Mouse (Mus musculus) liver, adult 2 months (tissue): Measurements from ENCODE around the gene B3galt1. TPM values are rescaled to one million over a fixed set of nuclear protein-coding genes. Genes with fewer than 3 reads are reported as not detected.

Experiments used
- DNase-seq: peaks from one replicate; pipeline ENCODE4 v3.0.0-alpha.2; 2011; ENCODE audit warnings: low read depth, low spot score; ENCODE audit errors: extremely low read depth
- H3K27ac ChIP-seq: fragments of 200-500 bp; replicated peaks from 2 replicates; pipeline ENCODE4 v1.5.1; 2012; ENCODE audit warnings: low read depth, mild to moderate bottlenecking, control low read depth, inconsistent platforms, low read length; ENCODE audit not compliant: insufficient read depth
- H3K27me3 ChIP-seq: fragments of 200-500 bp; 2 replicates; pipeline ENCODE4 v1.6.1; 2012; ENCODE audit warnings: mild to moderate bottlenecking, moderate library complexity, low read length, inconsistent platforms; ENCODE audit not compliant: control insufficient read depth, insufficient read depth
- H3K36me3 ChIP-seq: fragments of 200-500 bp; 2 replicates; pipeline ENCODE4 v1.6.1; 2012; ENCODE audit warnings: low read length, inconsistent platforms; ENCODE audit not compliant: control insufficient read depth, insufficient read depth
- H3K4me1 ChIP-seq: fragments of 200-500 bp; 2 replicates; pipeline ENCODE4 v1.6.1; 2011; ENCODE audit warnings: low read length; ENCODE audit not compliant: control insufficient read depth, insufficient read depth
- H3K4me3 ChIP-seq: fragments of 200-500 bp; 2 replicates; pipeline ENCODE4 v1.5.1; 2011; ENCODE audit warnings: low read depth, mild to moderate bottlenecking, control low read depth, low read length, moderate library complexity; ENCODE audit not compliant: insufficient read depth
- H3K79me2 ChIP-seq: fragments of 200-500 bp; 2 replicates; pipeline ENCODE4 v1.6.1; 2012; ENCODE audit warnings: inconsistent platforms, mild to moderate bottlenecking, low read length, moderate library complexity; ENCODE audit not compliant: control insufficient read depth, insufficient read depth
- H3K9ac ChIP-seq: fragments of 200-500 bp; 2 replicates; pipeline ENCODE4 v1.6.1; 2012; ENCODE audit warnings: low read depth, mild to moderate bottlenecking, control low read depth, inconsistent platforms, low read length
- CTCF ChIP-seq: fragments of 200-500 bp; IDR thresholded peaks from 2 replicates; pipeline ENCODE4 v1.5.1; 2011; ENCODE audit warnings: low read depth, low read length, control low read depth
- POLR2A ChIP-seq: fragments of 200-500 bp; IDR thresholded peaks from 2 replicates; pipeline ENCODE4 v1.6.1; 2011; ENCODE audit warnings: low read length, control low read depth; ENCODE audit not compliant: insufficient read depth; ENCODE audit errors: extremely low read depth
- WGBS: fragments of 180-500 bp; shearing (Covaris S2); methylation state at CpG from one replicate; pipeline ENCODE4 v1.1.7; 2018; 5-methylcytosine and 5-hydroxymethylcytosine counted together
- polyA plus RNA-seq: library from polyadenylated mRNA; depleted of rRNA; stranded (reverse); fragments of >200 nt; gene quantifications from 2 replicates; pipeline ENCODE4 v1.2.3, GENCODE M21; 2012
- total RNA-seq: library from RNA; depleted of rRNA; stranded (reverse); fragments of >200 nt; gene quantifications from 2 replicates; pipeline ENCODE4 v1.2.3, GENCODE M21; 2014

The B3galt1 gene
- total and polyA plus RNA-seq, 2 experiments = 2.6 to 22.8 TPM

- H3K36me3 ChIP-seq = peaks cover 22% of the 10 kb centered on the region
- 27% methylated on average over 6 of the region's 6 CpGs for WGBS
These were observed 412.1 kb downstream of the B3galt1 start for GRCm38 (mm10) chr2:67977620-67978262.

GRCm38 (mm10) chr2:67983563-67983962 is 417.9 kb downstream of the B3galt1 start:
- TF ChIP-seq CTCF (no peak), POLR2A (no peak)
- H3K79me2 ChIP-seq = no peaks in the 10 kb centered on the region
- 25% methylated on average over 3 of the region's 3 CpGs for WGBS
- H3K9ac ChIP-seq = no peak overlapping the region
- no peak overlapping the region for H3K4me3 ChIP-seq
- peak; percentile 95 for DNase-seq
- peaks cover 37% of the 10 kb centered on the region for H3K4me1 ChIP-seq
- peaks cover 42% of the 10 kb centered on the region for H3K36me3 ChIP-seq
- H3K27ac ChIP-seq = peak overlapping the region; percentile 80
- H3K27me3 ChIP-seq = no peaks in the 10 kb centered on the region

More at GRCm38 (mm10) chr2:67977620-67978262, 412.1 kb downstream of the B3galt1 start:
- H3K79me2 ChIP-seq = peaks cover 7% of the 10 kb centered on the region; the same call in 1 of the 2 replicates
- peaks cover 29% of the 10 kb centered on the region for H3K4me1 ChIP-seq
- H3K4me3 ChIP-seq = no peak overlapping the region
- H3K27ac ChIP-seq = peak overlapping the region; percentile 2; the same call in 1 of the 2 replicates
- TF ChIP-seq POLR2A (no peak), CTCF (no peak)
- DNase-seq = no peak
- H3K27me3 ChIP-seq = no peaks in the 10 kb centered on the region
- no peak overlapping the region for H3K9ac ChIP-seq

- H3K9ac ChIP-seq = peak overlapping the region; percentile 3; the same call in 1 of the 2 replicates
- peaks cover 4% of the 10 kb centered on the region; the same call in 1 of the 2 replicates for H3K79me2 ChIP-seq
- no peaks in the 10 kb centered on the region for H3K27me3 ChIP-seq
- 21% methylated on average over 3 of the region's 3 CpGs for WGBS
- peaks cover 34% of the 10 kb centered on the region for H3K4me1 ChIP-seq
- peak overlapping the region; percentile 87 for H3K27ac ChIP-seq
- no peak for TF ChIP-seq POLR2A
- no peak for TF ChIP-seq CTCF
- DNase-seq = peak; percentile 85
- H3K4me3 ChIP-seq = no peak overlapping the region
- H3K36me3 ChIP-seq = peaks cover 56% of the 10 kb centered on the region
These were observed 419.5 kb downstream of the B3galt1 start for GRCm38 (mm10) chr2:67985133-67985532.

GRCm38 (mm10) chr2:67993421-67993820 is 427.8 kb downstream of the B3galt1 start:
- H3K27ac ChIP-seq = no peak overlapping the region
- H3K4me3 ChIP-seq = no peak overlapping the region
- H3K79me2 ChIP-seq = peaks cover 7% of the 10 kb centered on the region; the same call in 1 of the 2 replicates
- peak; percentile 88 for DNase-seq
- H3K9ac ChIP-seq = no peak overlapping the region
- TF ChIP-seq CTCF = no peak
- no peak for TF ChIP-seq POLR2A
- peaks cover 13% of the 10 kb centered on the region; the same call in 1 of the 2 replicates for H3K4me1 ChIP-seq
- H3K27me3 ChIP-seq = no peaks in the 10 kb centered on the region
- peaks cover 44% of the 10 kb centered on the region for H3K36me3 ChIP-seq
- 12% methylated on average over 1 of the region's 1 CpGs for WGBS

- TF ChIP-seq POLR2A (no peak), CTCF (no peak)
- no peak for DNase-seq
- no peak overlapping the region for H3K9ac ChIP-seq
- H3K4me1 ChIP-seq = no peaks in the 10 kb centered on the region
- H3K27me3 ChIP-seq = no peaks in the 10 kb centered on the region
- no peak overlapping the region for H3K4me3 ChIP-seq
- 91% methylated on average over 1 of the region's 1 CpGs for WGBS
- peaks cover 42% of the 10 kb centered on the region for H3K36me3 ChIP-seq
- H3K27ac ChIP-seq = no peak overlapping the region
- peaks cover 4% of the 10 kb centered on the region; the same call in 1 of the 2 replicates for H3K79me2 ChIP-seq
These were observed 437.4 kb downstream of the B3galt1 start for GRCm38 (mm10) chr2:68003091-68003490.

GRCm38 (mm10) chr2:68005210-68005609 is 439.5 kb downstream of the B3galt1 start:
- Histone ChIP-seq H3K4me1 (peaks cover 3% of the 10 kb centered on the region; the same call in 1 of the 2 replicates), H3K9ac (no peak overlapping the region), H3K36me3 (peaks cover 40% of the 10 kb centered on the region), H3K4me3 (no peak overlapping the region), H3K27me3 (no peaks in the 10 kb centered on the region), H3K79me2 (peaks cover 4% of the 10 kb centered on the region; the same call in 1 of the 2 replicates), H3K27ac (no peak overlapping the region)
- WGBS = 94% methylated on average over 9 of the region's 9 CpGs
- TF ChIP-seq CTCF = no peak
- DNase-seq = no peak
